Mouse (Mus musculus): ENCODE measurements around the gene Arl15. TPM values are rescaled to one million over a fixed set of nuclear protein-coding genes. Genes with fewer than 3 reads are reported as not detected.

Gene Arl15
- total RNA-seq, 2 experiments from 2014 or later: 4.4 to 6.1 TPM

GRCm38 (mm10) chr13:114109845-114110244 lies 315.5 kb downstream of the Arl15 start:
- no peak for DNase-seq

DNA sequence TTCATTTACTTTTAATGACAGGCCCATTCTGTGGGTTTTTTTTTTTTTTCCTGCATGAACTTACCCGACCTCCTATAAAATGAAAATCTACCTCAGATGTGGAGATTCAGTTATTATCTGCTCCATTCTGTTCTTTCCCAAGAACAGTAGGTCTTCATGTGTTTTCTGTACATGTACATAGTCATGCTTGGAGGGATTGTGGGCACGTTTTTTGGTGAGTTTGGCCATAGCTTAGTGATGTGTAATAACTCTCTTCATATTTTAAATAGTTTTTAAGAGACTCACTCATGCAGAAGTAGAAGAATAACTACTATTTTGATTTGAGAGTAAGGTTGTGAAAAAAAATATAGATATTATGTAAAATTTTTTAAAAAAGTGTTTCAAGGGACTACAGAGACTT lies 319.2 kb downstream of the Arl15 start:
- DNase-seq: no peak

GRCm38 (mm10) chr13:114114586-114114985 lies 320.3 kb downstream of the Arl15 start:
- DNase-seq: no peak

DNA sequence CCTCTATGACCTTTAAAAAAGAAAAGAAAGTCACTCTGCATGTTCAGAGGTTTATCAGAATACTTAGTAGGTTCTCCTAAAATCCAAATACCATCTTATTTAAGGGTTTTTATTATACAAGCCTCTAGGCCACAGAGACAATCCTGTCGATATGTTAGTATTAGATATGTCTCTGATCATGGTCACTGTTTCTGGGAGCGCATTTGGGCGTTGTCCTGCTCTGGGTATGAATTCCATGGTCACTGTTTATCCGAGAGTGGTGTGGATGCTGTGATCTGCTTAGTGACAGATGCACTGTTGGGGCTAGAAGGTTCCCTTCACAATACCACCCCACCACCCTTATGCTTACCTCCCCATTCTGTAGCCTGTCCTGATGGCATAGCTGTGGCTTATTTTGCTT lies 320.8 kb downstream of the Arl15 start:
- no peak for DNase-seq

DNA sequence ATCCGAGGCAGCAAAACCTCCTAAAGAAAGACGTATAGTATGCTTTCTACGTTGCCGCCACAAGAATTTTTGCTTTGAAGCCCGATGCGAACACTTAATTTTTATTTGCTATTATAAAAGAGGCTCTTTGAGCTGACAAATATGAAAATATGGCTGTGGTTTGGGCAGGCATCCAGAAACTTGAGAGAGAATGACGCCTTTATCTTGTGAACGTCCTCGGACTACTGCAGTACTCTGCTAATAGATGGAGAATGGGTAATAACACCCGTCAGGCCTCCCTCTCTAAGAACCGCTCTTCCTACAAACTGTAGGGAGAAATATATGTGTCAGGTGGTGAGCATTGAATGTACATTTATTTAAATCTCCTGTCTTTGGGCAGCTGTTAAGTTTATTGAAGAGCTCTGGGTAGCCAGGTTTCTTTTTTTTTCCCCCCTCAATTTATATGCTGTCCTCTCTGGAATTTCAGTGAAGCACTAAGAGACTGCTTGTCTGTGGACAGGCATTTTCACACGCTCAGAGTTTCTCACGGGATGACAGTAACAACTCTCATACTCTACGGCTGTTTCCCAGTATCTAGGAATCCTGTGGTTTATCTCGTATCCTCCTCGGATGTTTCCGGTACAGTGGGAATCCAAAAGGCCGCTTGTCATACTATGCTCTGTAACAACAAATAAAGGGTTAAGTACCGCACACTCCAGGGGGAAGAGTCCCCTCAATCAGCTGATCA lies 324.0 kb downstream of the Arl15 start:
- no peak for DNase-seq

DNA sequence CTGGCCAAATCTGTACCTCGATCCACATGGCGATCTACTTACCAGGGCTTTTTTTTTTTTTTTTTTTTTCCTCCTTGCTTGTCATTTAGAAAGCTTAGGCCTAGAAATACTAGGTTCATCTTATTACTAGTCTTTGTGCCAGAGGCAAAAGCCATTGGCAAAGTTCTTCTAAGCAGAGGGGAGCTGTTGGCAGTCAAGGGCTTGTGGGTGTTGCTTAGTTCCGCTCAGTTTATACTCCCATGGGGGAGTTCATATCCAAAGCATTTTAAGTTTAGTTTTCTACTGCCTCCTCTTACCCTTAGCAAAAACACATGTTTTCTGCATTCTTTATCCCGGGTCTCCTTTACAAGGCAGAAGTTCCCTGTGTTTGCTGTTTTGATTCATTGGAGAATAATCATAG lies 325.5 kb downstream of the Arl15 start:
- peak; percentile 50 for DNase-seq

DNA sequence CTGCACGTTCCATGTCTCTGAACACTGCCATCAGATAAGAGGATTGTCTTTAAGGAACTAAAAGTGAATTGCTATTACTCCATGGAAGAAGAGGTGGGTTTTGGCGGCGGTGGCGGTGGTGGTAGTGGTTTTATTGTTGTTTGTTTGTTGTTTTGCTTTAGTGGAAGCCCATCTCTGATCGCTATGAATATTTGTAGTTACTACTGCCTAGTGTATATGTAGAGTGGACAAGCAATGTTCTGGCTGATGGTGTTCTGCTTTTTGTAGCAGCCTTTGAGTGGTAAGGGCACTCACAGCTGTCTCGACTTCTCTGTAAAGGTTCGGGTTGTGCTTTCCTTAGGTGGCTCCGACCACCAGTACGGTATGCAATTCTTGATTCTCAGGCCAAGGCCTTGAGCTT lies 327.3 kb downstream of the Arl15 start:
- DNase-seq: no peak

- DNase-seq: no peak
These were observed 329.1 kb downstream of the Arl15 start for GRCm38 (mm10) chr13:114123391-114123790.

GRCm38 (mm10) chr13:114124385-114124784 lies 330.1 kb downstream of the Arl15 start:
- DNase-seq: no peak

DNA sequence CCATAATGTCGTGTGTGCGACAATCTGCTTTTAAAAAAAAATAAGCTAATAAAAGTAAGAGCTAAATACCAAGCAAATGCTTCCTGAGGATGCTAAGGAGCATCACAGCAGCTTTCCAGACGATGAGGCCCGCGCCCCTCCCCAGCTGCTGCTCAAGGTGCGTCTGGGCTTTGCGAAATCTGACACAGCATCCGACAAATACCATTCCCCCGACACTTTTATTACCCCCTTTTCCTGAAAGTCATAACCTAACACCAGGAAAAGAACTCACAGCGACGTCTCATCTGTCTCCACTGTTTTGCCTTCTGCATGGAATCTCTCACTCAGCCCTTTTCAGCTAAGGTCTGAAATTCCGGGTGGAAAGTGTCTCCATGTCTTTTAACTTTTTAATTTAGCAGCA lies 330.7 kb downstream of the Arl15 start:
- DNase-seq: no peak

DNA sequence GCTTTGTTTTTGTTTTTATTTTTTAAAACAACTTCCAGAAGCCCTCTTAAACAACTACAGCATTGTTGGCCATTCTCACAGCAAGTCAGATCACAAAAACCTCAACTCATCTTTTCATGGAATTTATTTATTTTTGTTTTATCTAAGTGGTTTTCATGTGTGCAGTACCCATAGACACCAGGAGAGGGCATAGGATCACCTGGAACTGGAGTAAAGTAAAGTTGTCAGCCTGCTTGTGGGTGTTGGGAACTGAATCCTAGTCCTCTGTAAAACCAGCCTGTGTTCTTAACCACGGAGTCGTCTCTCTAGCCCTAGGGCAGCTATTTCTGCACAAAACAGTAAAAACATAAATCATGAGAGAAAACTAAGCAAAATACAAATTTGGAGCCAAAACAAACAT lies 334.1 kb downstream of the Arl15 start:
- no peak for DNase-seq

DNA sequence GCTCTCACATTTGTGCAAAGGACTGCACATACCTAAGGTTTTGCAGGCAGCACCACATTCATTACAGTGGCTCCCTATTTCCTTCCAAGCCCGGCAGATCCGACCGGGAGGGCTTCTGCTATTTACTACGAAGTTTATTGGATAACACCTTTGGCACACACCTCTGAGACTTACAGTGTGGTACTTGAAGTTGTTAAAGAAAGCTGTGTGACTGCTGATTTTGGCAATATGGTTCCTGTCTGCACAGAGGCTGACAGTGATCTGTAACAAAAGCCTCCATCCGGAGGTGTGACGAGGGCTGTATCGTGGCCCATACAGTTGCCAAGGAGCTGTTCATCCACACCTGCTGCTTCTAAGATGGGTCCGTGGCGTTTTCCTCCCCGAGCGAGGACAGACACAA lies 335.7 kb downstream of the Arl15 start:
- no peak for DNase-seq

- DNase-seq: no peak
These were observed 336.4 kb downstream of the Arl15 start for GRCm38 (mm10) chr13:114130566-114131319.

DNA sequence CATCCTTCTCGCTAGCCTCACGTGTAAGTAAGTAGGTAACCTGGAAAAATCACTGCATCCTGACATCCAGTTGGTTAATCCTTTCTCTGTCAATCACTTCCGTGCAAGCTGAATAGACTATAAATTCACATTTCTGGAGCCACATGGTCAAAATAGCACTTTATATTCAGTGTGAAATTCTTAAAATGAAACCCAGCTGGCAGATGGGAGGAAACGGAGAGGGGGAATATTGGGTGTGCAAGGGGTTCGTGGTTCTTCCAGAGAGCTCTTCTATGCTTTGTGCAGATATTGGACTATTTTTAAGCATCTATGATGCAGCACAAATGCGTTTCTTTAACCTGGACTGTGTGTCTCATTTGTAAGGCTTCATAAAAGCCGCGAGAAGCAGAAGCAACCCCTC lies 344.6 kb downstream of the Arl15 start:
- DNase-seq: no peak

DNA sequence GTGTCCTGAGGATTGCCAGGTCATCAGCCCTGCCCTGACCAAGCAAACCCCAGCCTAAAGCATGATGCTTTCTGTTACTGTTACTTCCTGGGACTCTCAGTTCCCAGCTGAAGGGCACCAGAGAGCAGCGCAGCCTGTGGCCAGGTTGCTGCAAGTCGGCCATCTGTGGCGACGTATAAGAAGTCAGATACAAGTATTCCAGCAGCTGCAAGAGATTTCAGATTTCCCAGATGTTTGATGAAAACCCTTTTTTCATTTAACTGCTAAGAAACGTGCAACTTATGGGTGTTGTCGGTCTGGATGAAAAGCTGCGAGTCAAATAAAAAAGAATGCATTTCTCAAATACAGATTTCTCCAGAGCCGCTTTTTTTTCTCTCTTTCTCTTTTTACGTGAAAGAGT lies 345.3 kb downstream of the Arl15 start:
- DNase-seq: no peak

GRCm38 (mm10) chr13:114142826-114143225 lies 348.5 kb downstream of the Arl15 start:
- no peak for DNase-seq

- DNase-seq: no peak
These were observed 348.9 kb downstream of the Arl15 start for GRCm38 (mm10) chr13:114143247-114143646.

GRCm38 (mm10) chr13:114144052-114145046 lies 350.0 kb downstream of the Arl15 start:
- DNase-seq: no peak

DNA sequence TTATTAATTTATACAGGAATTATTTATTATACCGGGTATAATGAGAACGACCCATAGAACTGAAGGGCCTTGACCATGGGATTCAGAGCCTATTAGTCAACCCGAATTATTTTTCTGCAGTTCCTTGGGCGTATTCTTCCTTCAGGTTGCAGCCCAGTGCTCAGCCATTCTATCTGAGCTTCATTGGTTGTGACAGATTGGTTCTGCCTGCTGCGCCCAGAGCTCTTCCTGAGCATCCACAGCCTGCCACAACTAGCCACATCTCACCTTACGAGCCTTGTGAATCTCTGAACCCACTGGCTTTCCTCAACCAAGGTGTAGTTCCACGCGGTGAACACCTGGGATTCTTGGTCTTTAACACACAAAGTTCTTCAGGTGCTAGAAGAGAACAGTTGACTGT lies 350.9 kb downstream of the Arl15 start:
- no peak for DNase-seq

GRCm38 (mm10) chr13:114150856-114151697 lies 356.8 kb downstream of the Arl15 start:
- no peak for DNase-seq

- no peak for DNase-seq
These were observed 357.4 kb downstream of the Arl15 start for GRCm38 (mm10) chr13:114151698-114152069.

- no peak for DNase-seq
These were observed 362.4 kb downstream of the Arl15 start for GRCm38 (mm10) chr13:114156689-114157088.

All from gastrocnemius, postnatal 25 days (tissue).